Mouse (Mus musculus): ENCODE measurements around the gene Ythdf2.

The Ythdf2 gene

DNA sequence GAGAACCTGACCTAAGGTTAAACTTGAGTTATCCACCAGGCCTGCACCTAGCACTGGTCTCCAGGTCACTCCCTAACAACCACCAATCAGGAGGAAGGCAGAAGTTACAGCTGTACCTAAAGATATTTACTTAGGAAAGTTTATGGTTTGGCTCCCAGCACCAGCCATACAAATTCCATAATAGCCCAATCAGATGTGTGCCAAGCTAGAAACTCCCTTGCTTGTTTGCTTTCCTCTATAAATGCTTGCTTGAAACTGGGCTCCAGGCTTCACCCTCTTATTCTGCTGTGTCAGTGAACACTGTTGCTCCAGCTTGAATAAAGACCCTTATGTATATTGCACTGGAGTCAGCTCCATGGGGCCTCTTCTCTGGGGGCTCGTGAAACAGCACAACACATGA, 60.4 kb downstream of the Ythdf2 start:
- DNase-seq (ENCODE audit: low read depth, low spot score), result no peak

DNA sequence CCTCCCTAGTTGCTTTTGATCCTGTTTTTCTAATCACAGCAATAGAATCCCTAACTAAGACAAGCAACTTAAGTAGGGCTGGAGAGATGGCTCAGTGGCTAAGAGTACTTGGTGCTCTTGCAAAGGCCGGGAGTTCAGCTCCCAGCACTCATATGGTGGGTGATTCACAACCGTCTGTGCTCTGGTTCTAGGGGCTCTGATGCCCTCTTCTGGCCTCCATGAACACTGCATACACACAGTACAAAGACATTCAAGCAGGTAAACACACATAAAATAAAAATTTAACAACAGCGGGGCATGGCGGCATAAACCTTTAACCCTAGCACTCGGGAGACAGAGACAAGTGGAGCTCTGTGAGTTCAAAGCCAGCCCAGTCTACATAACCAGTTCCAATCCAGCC, 65.9 kb downstream of the Ythdf2 start:
- no peak for DNase-seq (ENCODE audit: low read depth, low spot score)

DNA sequence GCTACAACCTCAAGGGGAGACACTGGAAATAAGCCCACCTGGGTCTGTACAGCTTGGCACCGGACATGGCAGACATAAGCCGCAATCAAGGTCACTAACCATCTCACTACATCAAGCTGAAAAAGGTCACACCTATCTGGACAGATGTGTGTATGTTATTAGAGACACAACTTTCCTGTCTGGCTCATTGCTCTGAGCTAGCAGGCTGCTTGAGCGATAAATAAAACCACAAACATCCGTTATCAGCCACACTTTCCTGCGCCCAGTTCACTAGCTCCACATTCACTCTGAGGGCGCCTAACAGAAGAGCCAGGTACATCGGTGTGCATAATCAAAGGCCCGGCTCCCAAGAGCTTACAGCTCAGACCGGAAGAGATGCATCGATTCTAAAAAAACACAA, 67.0 kb downstream of the Ythdf2 start:
- DNase-seq (ENCODE audit: low read depth, low spot score), result no peak

DNA sequence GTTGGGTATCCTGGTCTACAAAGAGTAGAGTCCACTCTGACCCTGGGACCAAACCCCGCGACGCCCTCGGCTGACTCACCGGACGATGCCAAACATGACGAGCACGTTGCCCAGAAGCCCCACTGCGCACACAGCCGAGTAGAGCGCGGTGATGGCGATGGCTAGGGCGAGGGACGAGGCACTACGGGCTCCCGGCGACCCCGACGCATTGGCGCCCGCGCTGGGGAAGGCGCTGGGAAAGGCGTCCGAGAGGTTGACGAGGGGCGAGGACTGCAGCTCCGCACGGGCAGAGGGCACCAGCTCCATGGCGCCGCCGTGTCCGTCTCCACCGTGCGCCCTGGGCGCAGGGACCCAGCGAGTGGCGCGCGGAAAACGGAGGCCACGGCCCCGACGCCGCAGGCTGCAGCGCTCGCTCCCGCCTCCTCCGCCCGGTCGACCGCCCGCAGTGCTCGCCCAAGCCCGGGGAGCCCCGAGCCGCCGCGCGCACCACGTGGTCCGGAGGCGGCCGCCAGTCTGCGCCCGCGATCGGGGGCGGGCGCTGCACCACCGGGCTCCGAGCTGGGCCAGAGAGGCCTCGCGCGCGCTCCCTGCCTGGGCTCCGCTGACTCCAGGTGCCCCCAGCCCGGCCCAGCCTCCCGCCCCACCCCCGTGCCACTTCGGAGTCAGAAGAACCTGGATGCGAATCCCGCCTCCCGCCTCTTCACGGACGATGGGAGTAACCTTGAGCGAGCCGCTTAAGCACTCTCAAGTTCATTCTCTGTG, 67.8 kb downstream of the Ythdf2 start, which contains the start of gene Oprd1:
TSS of gene Oprd1 (minus strand) at position 407 of the 762 bp plus-strand sequence.
- no peak for DNase-seq (ENCODE audit: low read depth, low spot score)

DNA sequence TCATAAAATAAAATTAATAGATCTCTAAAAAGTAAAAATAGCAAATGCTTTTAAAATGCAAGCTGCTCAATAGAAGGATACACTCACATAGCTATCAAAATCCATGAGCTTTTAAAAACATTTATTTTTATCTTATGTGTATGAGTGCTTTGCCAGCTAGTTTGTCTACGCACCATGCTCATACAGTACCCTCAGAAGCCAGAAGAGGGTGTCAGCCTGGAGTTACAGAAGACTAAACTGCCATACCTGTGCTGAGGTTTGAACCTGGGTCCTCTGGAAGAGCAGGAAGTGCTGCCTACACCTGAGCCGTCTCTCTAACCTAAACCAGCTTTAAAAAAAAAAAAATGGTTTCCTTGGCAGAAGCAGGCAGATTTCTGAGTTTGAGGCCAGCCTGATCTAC, 73.5 kb downstream of the Ythdf2 start:
- DNase-seq (ENCODE audit: low read depth, low spot score), result no peak

DNA sequence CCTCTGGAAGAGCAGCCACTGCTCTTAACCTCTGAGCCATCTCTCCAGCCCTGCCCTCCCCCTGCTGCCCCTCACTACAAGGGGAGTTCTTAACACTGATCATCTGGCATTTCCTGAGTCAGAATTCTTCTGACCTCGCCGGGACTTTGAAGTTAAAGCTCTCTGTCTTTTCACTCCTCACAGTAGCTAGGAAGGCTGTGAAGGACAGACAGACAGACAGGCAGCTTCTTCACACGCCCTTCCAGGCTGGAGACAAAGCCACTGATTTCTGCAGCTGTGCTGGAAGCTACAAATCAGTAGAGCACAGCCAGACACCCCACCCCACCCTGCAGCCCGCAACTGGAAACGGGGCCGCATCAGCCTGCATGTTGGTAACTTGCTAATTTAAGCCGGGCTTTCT, 75.1 kb downstream of the Ythdf2 start:
- no peak for DNase-seq (ENCODE audit: low read depth, low spot score)

All from brain, embryonic 18.5 days (tissue).